ENCODE assay signal across 7 mouse cellular contexts in genomic region chr9:21320280-21320618, GRCm38 (mm10). TPM values are rescaled to one million over a fixed set of nuclear protein-coding genes. Genes with fewer than 3 reads are reported as not detected.
DNase-seq lines count a peak whose midpoint lies in the region; ATAC-seq and TF ChIP-seq lines count a peak whose summit lies in the region.

No protein-coding gene starts in this region.

- H3K36me3 ChIP-seq in spleen, adult 2 months (ENCODE audit: control insufficient read depth, insufficient read depth, low read length), result no peaks in the 10 kb centered on the region
- no peaks in the 10 kb centered on the region for H3K36me3 ChIP-seq in forebrain, embryonic 11.5 days (ENCODE audit: control insufficient read depth, insufficient read depth, low read length)
- 0 out of 2 replicates have a peak, but pooled peaks cover 3% of the 10 kb centered on the region for H3K36me3 ChIP-seq in limb, embryonic 14.5 days (ENCODE audit: control insufficient read depth, insufficient read depth, low read length)
- peaks cover 4% of the 10 kb centered on the region; the same call in 1 of the 2 replicates for H3K36me3 ChIP-seq in stomach, embryonic 16.5 days (ENCODE audit: control insufficient read depth, insufficient read depth, low read length)

- DNase-seq in spleen, adult 2 months (ENCODE audit: low read depth in 1 of 2, low spot score in 2 of 2), result no peak
- no peak for DNase-seq in spleen, postnatal 14 days (ENCODE audit: low spot score in 2 of 2)
- no peak for DNase-seq in forebrain, embryonic 11.5 days (ENCODE audit: low spot score)
- DNase-seq in limb, embryonic 14.5 days (ENCODE audit: low spot score), result no peak
- no peak for DNase-seq in adrenal gland, postnatal 25 days
- no peak for DNase-seq in c-Kit-positive CD71-positive TER-119-positive erythroid progenitor cells, embryonic 14.5 days (ENCODE audit: low spot score)

- peak overlapping the region; percentile 90 for H3K4me2 ChIP-seq in forebrain, embryonic 11.5 days (ENCODE audit: low read depth, low read length, severe bottlenecking)
- peak overlapping the region; percentile 85 for H3K4me2 ChIP-seq in limb, embryonic 14.5 days (replicated peaks; ENCODE audit: low read depth, low read length, severe bottlenecking)
- H3K4me2 ChIP-seq in stomach, embryonic 16.5 days (ENCODE audit: low read depth, low read length), result peak overlapping the region; percentile 88

- peak; percentile 70 for ATAC-seq in forebrain, embryonic 11.5 days (replicated peaks; ENCODE audit: low FRiP score)
- ATAC-seq in limb, embryonic 14.5 days (ENCODE audit: low FRiP score, low read depth), result peak; percentile 14
- ATAC-seq in stomach, embryonic 16.5 days (ENCODE audit: insufficient read depth, low FRiP score), result peak; percentile 30

- H3K9me3 ChIP-seq in forebrain, embryonic 11.5 days (ENCODE audit: control insufficient read depth, low read length), result no peaks in the 10 kb centered on the region
- no peaks in the 10 kb centered on the region for H3K9me3 ChIP-seq in limb, embryonic 14.5 days (ENCODE audit: control insufficient read depth, low read length)
- H3K9me3 ChIP-seq in stomach, embryonic 16.5 days (replicated peaks; ENCODE audit: control insufficient read depth, low read length), result 0 out of 2 replicates have a peak, but pooled peaks cover 5% of the 10 kb centered on the region

- H3K4me1 ChIP-seq in spleen, adult 2 months (ENCODE audit: control insufficient read depth, insufficient read depth, insufficient read length), result peaks cover 31% of the 10 kb centered on the region
- peaks cover 7% of the 10 kb centered on the region; the same call in 1 of the 2 replicates for H3K4me1 ChIP-seq in forebrain, embryonic 11.5 days (replicated peaks; ENCODE audit: control insufficient read depth, insufficient read depth, low read length)
- peaks cover 15% of the 10 kb centered on the region for H3K4me1 ChIP-seq in limb, embryonic 14.5 days (ENCODE audit: control insufficient read depth, insufficient read depth, low read length)
- peaks cover 18% of the 10 kb centered on the region for H3K4me1 ChIP-seq in stomach, embryonic 16.5 days (ENCODE audit: control insufficient read depth, insufficient read depth, low read length)

- no peaks in the 10 kb centered on the region for H3K27me3 ChIP-seq in spleen, adult 2 months (ENCODE audit: control insufficient read depth, insufficient read depth, low read length)
- H3K27me3 ChIP-seq in forebrain, embryonic 11.5 days (ENCODE audit: control insufficient read depth, insufficient read depth, low read length), result no peaks in the 10 kb centered on the region
- no peaks in the 10 kb centered on the region for H3K27me3 ChIP-seq in limb, embryonic 14.5 days (ENCODE audit: control insufficient read depth, insufficient read depth, low read length)
- H3K27me3 ChIP-seq in stomach, embryonic 16.5 days (ENCODE audit: control insufficient read depth, insufficient read depth, low read length), result no peaks in the 10 kb centered on the region

- no peak for TF ChIP-seq CTCF in spleen, adult 2 months (IDR thresholded peaks at IDR 0.05; ENCODE audit: extremely low read depth, insufficient read depth, insufficient read length, insufficient replicate concordance)

- H3K27ac ChIP-seq in spleen, adult 2 months (ENCODE audit: insufficient read depth, low read length), result 0 out of 2 replicates have a peak overlapping the region, but pooled peaks have one; percentile 20
- H3K27ac ChIP-seq in forebrain, embryonic 11.5 days (ENCODE audit: low read depth, low read length), result no peak overlapping the region
- no peak overlapping the region for H3K27ac ChIP-seq in limb, embryonic 14.5 days (replicated peaks; ENCODE audit: low read depth, low read length)
- H3K27ac ChIP-seq in stomach, embryonic 16.5 days (ENCODE audit: low read length), result no peak overlapping the region

- no peak overlapping the region; the same call in 1 of the 2 replicates for H3K9ac ChIP-seq in forebrain, embryonic 11.5 days (ENCODE audit: low read length)
- H3K9ac ChIP-seq in limb, embryonic 14.5 days (ENCODE audit: low read depth, low read length, severe bottlenecking), result peak overlapping the region; percentile 76; the same call in 1 of the 2 replicates
- H3K9ac ChIP-seq in stomach, embryonic 16.5 days (ENCODE audit: low read length), result peak overlapping the region; percentile 79

- WGBS in spleen, adult 2 months, result 29% methylated on average over 4 of the region's 4 CpGs
- 27% methylated on average over 4 of the region's 4 CpGs for WGBS in forebrain, embryonic 11.5 days
- 31% methylated on average over 4 of the region's 4 CpGs for whole genome bisulfite sequencing in limb, embryonic 14.5 days
- 24% methylated on average over 4 of the region's 4 CpGs for WGBS in stomach, embryonic 16.5 days

- no peak for TF ChIP-seq POLR2A in spleen, adult 2 months (IDR thresholded peaks at IDR 0.05; ENCODE audit: low read depth, low read length)
- no peak for TF ChIP-seq POLR2A in limb, embryonic 14.5 days (IDR thresholded peaks at IDR 0.05; ENCODE audit: borderline replicate concordance, extremely low read depth, insufficient read depth, insufficient read length)

- peak overlapping the region; percentile 98 for H3K4me3 ChIP-seq in spleen, adult 2 months (ENCODE audit: extremely low read depth, insufficient read depth, insufficient read length)
- H3K4me3 ChIP-seq in forebrain, embryonic 11.5 days (ENCODE audit: low read depth, low read length), result peak overlapping the region; percentile 67
- H3K4me3 ChIP-seq in limb, embryonic 14.5 days (replicated peaks; ENCODE audit: low read length), result peak overlapping the region; percentile 76
- peak overlapping the region; percentile 82 for H3K4me3 ChIP-seq in stomach, embryonic 16.5 days (replicated peaks; ENCODE audit: low read length)

RNA-seq across cellular contexts. Expression of gene Slc44a2, which starts 0.2 kb away (rescaled TPM):
- 166 and 184 TPM in 2 replicates for polyA plus RNA-seq in spleen, adult 2 months (2012; rRNA removed)
- 71.0 and 76.3 TPM in 2 replicates for polyA plus RNA-seq in forebrain, embryonic 11.5 days (2014; fragmentation: Nextera tagmentation; extraction: Ambion mirVana)
- polyA plus RNA-seq in limb, embryonic 14.5 days (2012; rRNA removed), result 127 and 159 TPM in 2 replicates
- polyA plus RNA-seq in limb, embryonic 14.5 days (2014; fragmentation: Nextera tagmentation; extraction: Ambion mirVana), result 121 and 129 TPM in 2 replicates
- 116 and 130 TPM in 2 replicates for polyA plus RNA-seq in stomach, embryonic 16.5 days (2015; fragmentation: Nextera tagmentation; extraction: Ambion mirVana)
- 31.8 and 46.3 TPM in 2 replicates for total RNA-seq in adrenal gland, postnatal 25 days (2021)

RNA-seq across cellular contexts. Expression of gene Ap1m2, which starts 8.1 kb away (rescaled TPM):
- polyA plus RNA-seq in spleen, adult 2 months (2012; rRNA removed), result 2.0 and 2.5 TPM in 2 replicates
- 1.4 and 2.6 TPM in 2 replicates for polyA plus RNA-seq in forebrain, embryonic 11.5 days (2014; fragmentation: Nextera tagmentation; extraction: Ambion mirVana)
- polyA plus RNA-seq in limb, embryonic 14.5 days (2012; rRNA removed), result 12.8 and 16.3 TPM in 2 replicates
- 23.0 and 29.3 TPM in 2 replicates for polyA plus RNA-seq in limb, embryonic 14.5 days (2014; fragmentation: Nextera tagmentation; extraction: Ambion mirVana)
- polyA plus RNA-seq in stomach, embryonic 16.5 days (2015; fragmentation: Nextera tagmentation; extraction: Ambion mirVana), result 77.7 and 86.3 TPM in 2 replicates
- not detected in 2 replicates for total RNA-seq in adrenal gland, postnatal 25 days (2021)

RNA-seq across cellular contexts. Expression of gene Cdkn2d, which starts 29.0 kb away (rescaled TPM):
- 87.4 and 115 TPM in 2 replicates for polyA plus RNA-seq in spleen, adult 2 months (2012; rRNA removed)
- polyA plus RNA-seq in forebrain, embryonic 11.5 days (2014; fragmentation: Nextera tagmentation; extraction: Ambion mirVana), result 58.6 and 60.8 TPM in 2 replicates
- 43.2 and 48.1 TPM in 2 replicates for polyA plus RNA-seq in limb, embryonic 14.5 days (2012; rRNA removed)
- polyA plus RNA-seq in limb, embryonic 14.5 days (2014; fragmentation: Nextera tagmentation; extraction: Ambion mirVana), result 51.1 and 56.0 TPM in 2 replicates
- polyA plus RNA-seq in stomach, embryonic 16.5 days (2015; fragmentation: Nextera tagmentation; extraction: Ambion mirVana), result 47.4 and 51.5 TPM in 2 replicates
- 13.5 and 19.9 TPM in 2 replicates for total RNA-seq in adrenal gland, postnatal 25 days (2021)

RNA-seq across cellular contexts. Expression of gene Kri1, which starts 32.5 kb away (rescaled TPM):
- 40.8 and 43.1 TPM in 2 replicates for polyA plus RNA-seq in spleen, adult 2 months (2012; rRNA removed)
- polyA plus RNA-seq in forebrain, embryonic 11.5 days (2014; fragmentation: Nextera tagmentation; extraction: Ambion mirVana), result 16.3 and 22.3 TPM in 2 replicates
- polyA plus RNA-seq in limb, embryonic 14.5 days (2012; rRNA removed), result 30.0 and 43.2 TPM in 2 replicates
- polyA plus RNA-seq in limb, embryonic 14.5 days (2014; fragmentation: Nextera tagmentation; extraction: Ambion mirVana), result 13.7 and 14.5 TPM in 2 replicates
- 15.2 and 18.2 TPM in 2 replicates for polyA plus RNA-seq in stomach, embryonic 16.5 days (2015; fragmentation: Nextera tagmentation; extraction: Ambion mirVana)
- total RNA-seq in adrenal gland, postnatal 25 days (2021), result 34.7 and 48.1 TPM in 2 replicates

RNA-seq across cellular contexts. Expression of gene Ilf3, which starts 47.4 kb away (rescaled TPM):
- polyA plus RNA-seq in spleen, adult 2 months (2012; rRNA removed), result 54.2 and 59.6 TPM in 2 replicates
- polyA plus RNA-seq in forebrain, embryonic 11.5 days (2014; fragmentation: Nextera tagmentation; extraction: Ambion mirVana), result 295 and 297 TPM in 2 replicates
- polyA plus RNA-seq in limb, embryonic 14.5 days (2012; rRNA removed), result 180 and 195 TPM in 2 replicates
- 174 and 201 TPM in 2 replicates for polyA plus RNA-seq in limb, embryonic 14.5 days (2014; fragmentation: Nextera tagmentation; extraction: Ambion mirVana)
- 144 and 147 TPM in 2 replicates for polyA plus RNA-seq in stomach, embryonic 16.5 days (2015; fragmentation: Nextera tagmentation; extraction: Ambion mirVana)
- total RNA-seq in adrenal gland, postnatal 25 days (2021), result 68.9 and 69.5 TPM in 2 replicates

Comparison
In these comparisons a context has a peak if more than half of its experiments do, and no peak if none do; other contexts are left out.
1. ATAC-seq: peak in every context shown above with its lines; median percentile 70 in forebrain, embryonic 11.5 days; 30 in stomach, embryonic 16.5 days; 14 in limb, embryonic 14.5 days.